Mouse (Mus musculus) forebrain, postnatal 0 days (tissue): Measurements from ENCODE around the gene Fgf4. TPM values are rescaled to one million over a fixed set of nuclear protein-coding genes. Genes with fewer than 3 reads are reported as not detected.
"Not testable (repeated sequence)": the region's sequence is repeated elsewhere in the genome, so short reads cannot be mapped to it uniquely, and the experiment has no call there.

Source experiments
- ATAC-seq: fragments of 200-750 bp; cut with Nextera tagmentation; 2 replicates; pipeline ENCODE4 v1.8.0; 2017; ENCODE audit warnings: mild to moderate bottlenecking, moderate library complexity
- DNase-seq: peaks from one replicate; pipeline ENCODE4 v3.0.0-alpha.2; 2015
- H3K27ac ChIP-seq: fragments of 300-500 bp; sonication (generic); 2 replicates; pipeline ENCODE4 v1.5.1; 2014; ENCODE audit warnings: low read depth, mild to moderate bottlenecking, antibody characterized with exemption, low read length, moderate library complexity, mixed read lengths
- H3K27me3 ChIP-seq: fragments of 300-500 bp; sonication (generic); 2 replicates; pipeline ENCODE4 v1.6.1; 2014; ENCODE audit warnings: mild to moderate bottlenecking, low read length, mixed read lengths; ENCODE audit not compliant: insufficient read depth
- H3K36me3 ChIP-seq: fragments of 300-500 bp; sonication (generic); 2 replicates; pipeline ENCODE4 v1.6.1; 2014; ENCODE audit warnings: mild to moderate bottlenecking, moderate library complexity; ENCODE audit not compliant: insufficient read depth
- H3K4me1 ChIP-seq: fragments of 300-500 bp; sonication (generic); 2 replicates; pipeline ENCODE4 v1.6.1; 2014; ENCODE audit warnings: antibody characterized with exemption; ENCODE audit not compliant: insufficient read depth
- H3K4me2 ChIP-seq: fragments of 300-500 bp; sonication (generic); 2 replicates; pipeline ENCODE4 v1.6.1; 2014; ENCODE audit warnings: low read depth, mild to moderate bottlenecking, moderate library complexity
- H3K4me3 ChIP-seq: fragments of 300-500 bp; sonication (generic); 2 replicates; pipeline ENCODE4 v1.5.1; 2014; ENCODE audit warnings: low read depth, low read length, mixed read lengths
- H3K9ac ChIP-seq: fragments of 300-500 bp; sonication (generic); 2 replicates; pipeline ENCODE4 v1.6.1; 2014; ENCODE audit warnings: mild to moderate bottlenecking
- H3K9me3 ChIP-seq: fragments of 300-500 bp; sonication (generic); 2 replicates; pipeline ENCODE4 v1.6.1; 2016; ENCODE audit warnings: low read length
- CTCF ChIP-seq: sonication (generic); IDR thresholded peaks from 2 replicates; pipeline ENCODE4 v1.5.1; 2016; ENCODE audit warnings: antibody characterized with exemption, control low read depth, low read depth
- WGBS: fragments of 180-500 bp; shearing (Covaris S2); extraction: QIAGEN DNeasy Blood & Tissue Kit; methylation state at CpG from one replicate; pipeline ENCODE4 v1.1.7; 2014; 5-methylcytosine and 5-hydroxymethylcytosine counted together
- polyA plus RNA-seq: library from polyadenylated mRNA; unstranded; fragments of >200 nt; fragmentation: Nextera tagmentation; extraction: Ambion mirVana; gene quantifications from 2 replicates; pipeline ENCODE4 v1.2.1, GENCODE M21; 2015
- total RNA-seq: library from RNA; depleted of rRNA; stranded (reverse); fragments of >200 nt; gene quantifications from 2 replicates; pipeline ENCODE4 v1.2.3, GENCODE M21; 2014

Fgf4 gene
- total and polyA plus RNA-seq, 2 experiments from 2014 or later, result not detected

DNA sequence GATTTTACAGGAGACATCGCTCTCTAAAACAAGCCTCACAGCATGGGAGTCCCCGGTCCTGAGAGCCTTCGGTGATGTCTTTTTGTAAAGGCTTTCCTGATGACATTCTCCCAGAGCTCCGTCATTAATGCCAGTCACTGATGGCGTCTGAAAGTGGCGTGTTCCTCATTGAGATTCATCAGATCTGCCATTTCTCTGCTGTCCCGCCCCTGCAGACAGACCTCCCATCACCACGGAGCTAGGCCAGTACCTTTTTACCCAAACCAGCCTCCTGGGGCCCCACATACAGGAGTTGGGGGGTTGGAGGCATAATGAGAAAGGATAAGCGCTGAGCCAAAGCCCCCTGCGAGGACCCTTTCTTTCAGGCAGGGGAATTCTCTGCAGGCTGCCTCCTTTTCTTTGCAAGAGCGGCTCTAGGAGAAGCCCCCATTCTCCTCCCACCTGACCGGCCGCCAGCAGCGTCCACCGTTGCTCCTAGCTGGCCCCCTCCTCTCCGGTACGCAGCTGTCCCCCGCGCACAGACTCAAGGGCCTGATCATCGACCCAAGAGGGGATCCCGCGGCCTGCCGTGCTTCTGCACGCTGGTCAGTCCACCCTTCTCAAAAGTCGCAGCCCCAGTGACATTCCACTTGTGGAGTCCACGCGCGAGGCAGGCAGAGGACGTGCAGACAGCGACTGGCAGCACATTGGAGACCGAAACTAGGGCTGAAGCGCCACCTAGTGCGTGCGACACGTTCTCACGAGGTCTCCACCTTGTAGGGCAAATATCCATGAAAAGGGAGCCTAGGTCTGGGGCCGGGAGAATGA, 48.3 kb downstream of the Fgf4 start:
- 2% methylated on average over 37 of the region's 37 CpGs for WGBS
- no peak overlapping the region for H3K27ac ChIP-seq
- H3K4me3 ChIP-seq, result peak overlapping the region; percentile 49
- DNase-seq (peak; percentile 85), ATAC-seq (peak; percentile 90)
- peaks cover 29% of the 10 kb centered on the region for H3K27me3 ChIP-seq
- peak; percentile 90 for TF ChIP-seq CTCF
- no peaks in the 10 kb centered on the region for H3K9me3 ChIP-seq
- peak overlapping the region; percentile 95 for H3K4me2 ChIP-seq
- no peaks in the 10 kb centered on the region for H3K36me3 ChIP-seq
- H3K9ac ChIP-seq, result peak overlapping the region; percentile 58
- H3K4me1 ChIP-seq, result peaks cover 10% of the 10 kb centered on the region; the same call in 1 of the 2 replicates

GRCm38 (mm10) chr7:144896294-144897218, 49.4 kb downstream of the Fgf4 start, which contains the start of gene Fgf15:
Gene Fgf15 (plus strand): TSS chr7:144896531.
- no peaks in the 10 kb centered on the region for H3K36me3 ChIP-seq
- H3K4me1 ChIP-seq, result peaks cover 10% of the 10 kb centered on the region; the same call in 1 of the 2 replicates
- H3K9me3 ChIP-seq, result no peaks in the 10 kb centered on the region
- H3K4me2 ChIP-seq, result peak within 1 kb of the TSS; percentile 95
- H3K27me3 ChIP-seq, result peaks cover 29% of the 10 kb centered on the region
- peak; percentile 54 for DNase-seq
- H3K4me3 ChIP-seq, result peak within 1 kb of the TSS; percentile 49
- ATAC-seq, result peak; percentile 12; the same call in 1 of the 2 replicates
- 2% methylated on average over 65 of the region's 65 CpGs for WGBS
- H3K9ac ChIP-seq, result peak within 1 kb of the TSS; percentile 58
- no peak within 1 kb of the TSS for H3K27ac ChIP-seq
- no peak for TF ChIP-seq CTCF

- Histone ChIP-seq H3K36me3 (no peaks in the 10 kb centered on the region), H3K9ac (no peak overlapping the region), H3K4me3 (no peak overlapping the region), H3K4me1 (peaks cover 10% of the 10 kb centered on the region; the same call in 1 of the 2 replicates), H3K4me2 (no peak overlapping the region), H3K27me3 (peaks cover 29% of the 10 kb centered on the region), H3K9me3 (no peaks in the 10 kb centered on the region), H3K27ac (no peak overlapping the region)
- TF ChIP-seq CTCF, result no peak
- DNase-seq (no peak), ATAC-seq (no peak)
- 45% methylated on average over 6 of the region's 6 CpGs for WGBS
These were observed 51.3 kb downstream of the Fgf4 start for GRCm38 (mm10) chr7:144898506-144898905.

DNA sequence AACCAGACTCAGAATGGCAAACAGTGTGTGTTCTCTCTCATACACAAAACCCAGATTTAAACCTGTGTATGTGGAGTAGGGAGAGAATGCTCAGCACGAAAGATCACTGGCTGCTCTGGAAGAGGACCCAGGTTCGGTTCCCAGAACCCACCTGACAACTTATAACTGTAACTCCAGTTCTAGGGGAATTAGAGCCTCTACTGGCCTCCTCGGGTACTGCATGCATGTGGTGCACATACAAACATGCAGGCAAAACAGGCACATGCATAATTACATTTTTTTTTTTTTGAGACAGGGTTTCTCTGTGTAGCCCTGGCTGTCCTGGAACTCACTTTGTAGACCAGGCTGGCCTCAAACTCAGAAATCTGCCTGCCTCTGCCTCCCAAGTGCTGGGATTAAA, 58.3 kb downstream of the Fgf4 start:
- DNase-seq, H3K9me3 ChIP-seq, H3K27me3 ChIP-seq, H3K9ac ChIP-seq, H3K4me2 ChIP-seq, H3K27ac ChIP-seq, H3K4me3 ChIP-seq, ATAC-seq, H3K4me1 ChIP-seq, H3K36me3 ChIP-seq: not testable (repeated sequence)
- 95% methylated on average over 3 of the region's 3 CpGs for WGBS
- TF ChIP-seq CTCF, result peak; percentile 27; the same call in 1 of the 2 replicates

- 0 out of 2 replicates have a peak overlapping the region, but pooled peaks have one; percentile 9 for H3K4me3 ChIP-seq
- H3K9ac ChIP-seq, result no peak overlapping the region
- DNase-seq (peak; percentile 85), ATAC-seq (peak; percentile 66)
- H3K9me3 ChIP-seq, result no peaks in the 10 kb centered on the region
- H3K27me3 ChIP-seq, result no peaks in the 10 kb centered on the region; the same call in 1 of the 2 replicates
- 11% methylated on average over 28 of the region's 28 CpGs for WGBS
- no peak overlapping the region for H3K27ac ChIP-seq
- H3K36me3 ChIP-seq, result no peaks in the 10 kb centered on the region
- H3K4me2 ChIP-seq, result peak overlapping the region; percentile 37
- H3K4me1 ChIP-seq, result no peaks in the 10 kb centered on the region
- TF ChIP-seq CTCF, result peak; percentile 92
These were observed 59.7 kb downstream of the Fgf4 start for GRCm38 (mm10) chr7:144906708-144907397.

- no peak overlapping the region for H3K9ac ChIP-seq
- H3K4me1 ChIP-seq, result no peaks in the 10 kb centered on the region
- no peaks in the 10 kb centered on the region for H3K9me3 ChIP-seq
- no peak overlapping the region for H3K4me3 ChIP-seq
- no peaks in the 10 kb centered on the region; the same call in 1 of the 2 replicates for H3K27me3 ChIP-seq
- ATAC-seq (no peak), DNase-seq (no peak)
- no peak; the same call in 1 of the 2 replicates for TF ChIP-seq CTCF
- no peaks in the 10 kb centered on the region for H3K36me3 ChIP-seq
- H3K4me2 ChIP-seq, result no peak overlapping the region
- 18% methylated on average over 8 of the region's 8 CpGs for WGBS
- no peak overlapping the region for H3K27ac ChIP-seq
These were observed 60.6 kb downstream of the Fgf4 start for GRCm38 (mm10) chr7:144907793-144908192.
